Mouse (Mus musculus): Measurements from ENCODE around the gene Golt1b.

DNA sequence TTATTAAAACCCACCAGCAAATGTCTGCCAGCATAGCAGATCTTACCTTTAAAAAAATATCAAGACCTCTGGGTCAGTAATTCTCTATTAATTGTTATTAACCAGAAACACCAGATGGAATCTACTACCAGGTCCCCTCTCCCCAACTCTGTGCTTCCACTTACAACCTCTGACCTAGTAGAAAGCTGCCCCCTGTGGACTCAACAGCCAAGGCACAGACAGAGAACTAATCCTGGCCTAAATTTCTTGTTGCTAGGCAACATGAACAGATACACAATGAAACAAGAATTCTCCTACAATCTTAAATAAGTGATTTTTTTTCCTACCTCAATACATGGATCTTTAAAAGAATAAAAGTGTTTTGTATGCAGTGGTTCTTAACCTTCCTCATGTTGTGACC lies 42.1 kb downstream of the Golt1b start:
- TF ChIP-seq CTCF (IDR thresholded peaks at IDR 0.05; ENCODE audit: low read depth) (no peak), EP300 (optimal IDR thresholded peaks at IDR 0.05) (no peak)

Data from stomach, postnatal 0 days (tissue).